Mouse (Mus musculus) thymus, adult 2 months (tissue): ENCODE measurements around the gene Agbl4. TPM values are rescaled to one million over a fixed set of nuclear protein-coding genes. Genes with fewer than 3 reads are reported as not detected.

ENCODE experiments used
- DNase-seq: peaks from one replicate; pipeline ENCODE4 v3.0.0; 2021
- H3K27ac ChIP-seq: fragments of 200-500 bp; 2 replicates; pipeline ENCODE4 v1.5.1; 2012; ENCODE audit warnings: low read length, control low read depth; ENCODE audit not compliant: control insufficient read depth, insufficient read depth
- H3K27me3 ChIP-seq: fragments of 200-500 bp; 2 replicates; pipeline ENCODE4 v1.6.1; 2012; ENCODE audit warnings: mild to moderate bottlenecking, low read length, moderate library complexity, mixed read lengths; ENCODE audit not compliant: control insufficient read depth, insufficient read depth
- H3K36me3 ChIP-seq: fragments of 200-500 bp; 2 replicates; pipeline ENCODE4 v1.6.1; 2012; ENCODE audit warnings: mild to moderate bottlenecking, low read length, moderate library complexity; ENCODE audit not compliant: control insufficient read depth, insufficient read depth
- H3K4me1 ChIP-seq: fragments of 200-500 bp; replicated peaks from 2 replicates; pipeline ENCODE4 v1.6.1; 2012; ENCODE audit warnings: low read length; ENCODE audit not compliant: control insufficient read depth, insufficient read depth
- H3K4me3 ChIP-seq: fragments of 200-500 bp; 2 replicates; pipeline ENCODE4 v1.5.1; 2012; ENCODE audit warnings: mild to moderate bottlenecking, low read length, control low read depth, moderate library complexity; ENCODE audit not compliant: control insufficient read depth, insufficient read depth
- CTCF ChIP-seq: fragments of 200-500 bp; IDR thresholded peaks from 2 replicates; pipeline ENCODE4 v1.5.1; 2012; ENCODE audit warnings: mild to moderate bottlenecking, control low read depth, low read length, moderate library complexity, borderline replicate concordance; ENCODE audit not compliant: control insufficient read depth, poor library complexity, insufficient read depth; ENCODE audit errors: extremely low read depth
- POLR2A ChIP-seq: fragments of 200-500 bp; IDR thresholded peaks from 2 replicates; pipeline ENCODE4 v1.6.1; 2012; ENCODE audit warnings: mild to moderate bottlenecking, low read length, control low read depth, moderate library complexity; ENCODE audit not compliant: control insufficient read depth, poor library complexity, insufficient read depth; ENCODE audit errors: extremely low read depth
- WGBS: fragments of 180-500 bp; shearing (Covaris S2); methylation state at CpG from one replicate; pipeline ENCODE4 v1.1.7; 2018; 5-methylcytosine and 5-hydroxymethylcytosine counted together
- polyA plus RNA-seq: library from polyadenylated mRNA; depleted of rRNA; stranded (reverse); fragments of >200 nt; gene quantifications from 2 replicates; pipeline ENCODE4 v1.2.3, GENCODE M21; 2012

Gene Agbl4
- polyA plus RNA-seq, 1 experiment, result 0.07 TPM

- WGBS, result 92% methylated on average over 2 of the region's 2 CpGs
- TF ChIP-seq CTCF, result no peak
- no peak for TF ChIP-seq POLR2A
- no peaks in the 10 kb centered on the region for H3K4me1 ChIP-seq
These were observed 1158.0 kb downstream of the Agbl4 start for GRCm38 (mm10) chr4:111555426-111555825.

GRCm38 (mm10) chr4:111577087-111577773, 1179.8 kb downstream of the Agbl4 start:
- Histone ChIP-seq H3K36me3 (no peaks in the 10 kb centered on the region), H3K4me3 (no peak overlapping the region), H3K27me3 (no peaks in the 10 kb centered on the region), H3K4me1 (no peaks in the 10 kb centered on the region), H3K27ac (no peak overlapping the region)
- 81% methylated on average over 10 of the region's 10 CpGs for WGBS
- TF ChIP-seq POLR2A (no peak), CTCF (no peak)
- no peak for DNase-seq

More at GRCm38 (mm10) chr4:111555426-111555825, 1158.0 kb downstream of the Agbl4 start:
- Histone ChIP-seq H3K27me3 (no peaks in the 10 kb centered on the region), H3K4me3 (no peak overlapping the region), H3K27ac (no peak overlapping the region), H3K36me3 (no peaks in the 10 kb centered on the region)
- DNase-seq, result no peak

GRCm38 (mm10) chr4:111579115-111579862, 1181.8 kb downstream of the Agbl4 start:
- no peak for TF ChIP-seq CTCF
- TF ChIP-seq POLR2A, result no peak
- Histone ChIP-seq H3K27me3 (no peaks in the 10 kb centered on the region), H3K27ac (no peak overlapping the region), H3K4me3 (no peak overlapping the region), H3K4me1 (no peaks in the 10 kb centered on the region), H3K36me3 (no peaks in the 10 kb centered on the region)
- WGBS, result 84% methylated on average over 4 of the region's 4 CpGs
- DNase-seq, result no peak

- Histone ChIP-seq H3K27me3 (no peaks in the 10 kb centered on the region), H3K4me1 (no peaks in the 10 kb centered on the region), H3K36me3 (no peaks in the 10 kb centered on the region), H3K27ac (no peak overlapping the region), H3K4me3 (no peak overlapping the region)
- TF ChIP-seq POLR2A, result no peak
- no peak for TF ChIP-seq CTCF
- 69% methylated on average over 4 of the region's 4 CpGs for WGBS
- DNase-seq, result no peak
These were observed 1182.4 kb downstream of the Agbl4 start for GRCm38 (mm10) chr4:111579863-111580224.

- no peaks in the 10 kb centered on the region for H3K27me3 ChIP-seq
- H3K4me1 ChIP-seq, result no peaks in the 10 kb centered on the region
- WGBS, result 92% methylated on average over 1 of the region's 1 CpGs
- DNase-seq, result no peak
- H3K4me3 ChIP-seq, result no peak overlapping the region
- H3K27ac ChIP-seq, result no peak overlapping the region
- H3K36me3 ChIP-seq, result no peaks in the 10 kb centered on the region
- no peak for TF ChIP-seq CTCF
- TF ChIP-seq POLR2A, result no peak
These were observed 1182.8 kb downstream of the Agbl4 start for GRCm38 (mm10) chr4:111580239-111580638.

- Histone ChIP-seq H3K27me3 (no peaks in the 10 kb centered on the region), H3K4me1 (no peaks in the 10 kb centered on the region), H3K27ac (no peak overlapping the region), H3K36me3 (no peaks in the 10 kb centered on the region), H3K4me3 (no peak overlapping the region)
- TF ChIP-seq CTCF (no peak), POLR2A (no peak)
- 70% methylated on average over 10 of the region's 10 CpGs for WGBS
- no peak for DNase-seq
These were observed 1186.2 kb downstream of the Agbl4 start for GRCm38 (mm10) chr4:111583562-111584237.
